Mouse (Mus musculus): ENCODE data around the gene Mas1.

The Mas1 gene

DNA sequence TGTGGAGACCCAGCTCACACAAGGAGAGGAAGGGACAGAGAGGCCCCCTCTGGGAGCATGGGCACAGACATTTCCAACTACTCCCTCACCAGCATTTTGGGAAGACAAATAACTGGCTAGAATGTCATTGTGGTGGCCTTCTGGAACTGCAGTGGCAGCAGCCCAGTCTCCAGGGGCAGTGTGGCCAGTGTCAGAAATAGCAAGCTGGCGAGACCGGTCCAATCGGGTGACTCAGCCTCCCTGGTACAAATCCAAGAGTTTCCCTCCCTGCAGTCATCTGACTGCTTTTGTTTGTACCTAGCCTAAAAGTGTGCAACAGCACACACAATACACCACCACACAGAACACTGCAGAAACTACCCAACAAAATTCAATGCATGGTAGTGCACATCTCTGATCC, 35.7 kb downstream of the Mas1 start:
- peak in 1 of 2 experiments; percentile 19 for DNase-seq (ENCODE audit: low spot score in 2 of 2)

DNA sequence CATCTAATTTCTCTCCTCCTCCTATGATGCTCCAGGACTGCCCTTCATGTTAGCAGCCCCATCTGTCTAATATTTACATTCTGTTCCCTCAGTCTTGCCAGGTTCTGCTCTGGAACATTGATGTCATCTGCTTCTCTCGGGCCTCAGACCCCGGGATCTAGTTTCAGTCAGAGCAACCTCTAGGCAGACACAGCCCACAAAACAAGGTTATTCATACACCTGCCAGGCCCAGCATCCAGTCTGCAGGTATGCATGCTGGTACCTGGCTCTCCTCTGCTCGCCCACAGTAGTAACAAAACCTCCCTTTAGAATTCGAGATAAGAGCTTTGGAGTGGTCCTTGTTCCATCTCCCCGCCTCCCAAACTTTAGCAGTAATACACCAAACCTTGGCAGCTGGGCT, 37.6 kb downstream of the Mas1 start:
- DNase-seq (ENCODE audit: low spot score in 2 of 2), result peak; percentile 12 to 19

DNA sequence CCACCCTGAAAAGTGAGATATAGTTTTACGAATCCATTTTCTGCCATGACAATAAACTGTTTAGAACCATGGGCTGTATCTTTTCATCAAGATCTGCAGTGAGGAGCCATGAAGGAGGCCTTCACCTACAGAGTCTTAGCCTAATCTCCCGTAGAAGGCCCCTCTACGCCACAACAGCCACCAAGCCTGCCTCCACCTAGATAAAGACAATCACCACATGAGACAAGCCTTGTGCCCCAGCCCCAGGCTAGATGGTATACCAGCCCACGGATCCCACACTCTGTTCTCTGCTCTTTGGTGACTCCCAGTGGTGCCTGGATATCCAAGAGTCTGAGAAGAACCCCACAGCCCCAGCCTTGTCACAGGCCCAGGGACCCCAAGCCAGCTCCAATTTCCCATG, 52.1 kb downstream of the Mas1 start:
- DNase-seq (ENCODE audit: low spot score in 2 of 2), result peak in 1 of 2 experiments; percentile 11

- peak in 1 of 2 experiments; percentile 2 for DNase-seq (ENCODE audit: low spot score in 2 of 2)
These were observed 53.4 kb downstream of the Mas1 start for GRCm38 (mm10) chr17:12814502-12814901.

- peak in 1 of 2 experiments; percentile 14 for DNase-seq (ENCODE audit: low spot score in 2 of 2)
These were observed 57.0 kb downstream of the Mas1 start for GRCm38 (mm10) chr17:12810973-12811303.

GRCm38 (mm10) chr17:12810103-12810972, 57.6 kb downstream of the Mas1 start:
- DNase-seq (ENCODE audit: low spot score in 2 of 2), result peak; percentile 36 to 51

DNA sequence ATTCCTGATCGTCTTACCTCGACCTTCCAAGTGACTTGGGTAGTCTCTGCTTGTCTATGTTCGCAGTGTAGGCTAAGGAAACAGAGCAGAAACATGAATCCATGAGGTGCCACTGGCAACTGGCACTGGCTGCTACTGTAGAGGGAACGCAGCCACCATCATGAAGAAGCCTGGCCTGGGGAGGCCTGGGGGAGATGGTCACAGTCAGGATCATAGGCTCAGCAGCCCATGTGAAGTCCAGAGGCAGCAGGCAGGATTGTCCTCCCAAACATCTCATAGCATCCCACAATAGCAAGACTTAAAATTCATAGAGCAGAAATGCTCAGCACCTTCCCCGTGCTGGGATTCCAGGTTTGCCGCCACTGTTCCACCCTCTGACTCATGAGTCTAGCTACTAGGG, 59.1 kb downstream of the Mas1 start:
- DNase-seq (ENCODE audit: low spot score in 2 of 2), result peak in 1 of 2 experiments; percentile 4

- DNase-seq (ENCODE audit: low spot score in 2 of 2), result no peak
These were observed 63.1 kb downstream of the Mas1 start for GRCm38 (mm10) chr17:12804584-12805445.

DNA sequence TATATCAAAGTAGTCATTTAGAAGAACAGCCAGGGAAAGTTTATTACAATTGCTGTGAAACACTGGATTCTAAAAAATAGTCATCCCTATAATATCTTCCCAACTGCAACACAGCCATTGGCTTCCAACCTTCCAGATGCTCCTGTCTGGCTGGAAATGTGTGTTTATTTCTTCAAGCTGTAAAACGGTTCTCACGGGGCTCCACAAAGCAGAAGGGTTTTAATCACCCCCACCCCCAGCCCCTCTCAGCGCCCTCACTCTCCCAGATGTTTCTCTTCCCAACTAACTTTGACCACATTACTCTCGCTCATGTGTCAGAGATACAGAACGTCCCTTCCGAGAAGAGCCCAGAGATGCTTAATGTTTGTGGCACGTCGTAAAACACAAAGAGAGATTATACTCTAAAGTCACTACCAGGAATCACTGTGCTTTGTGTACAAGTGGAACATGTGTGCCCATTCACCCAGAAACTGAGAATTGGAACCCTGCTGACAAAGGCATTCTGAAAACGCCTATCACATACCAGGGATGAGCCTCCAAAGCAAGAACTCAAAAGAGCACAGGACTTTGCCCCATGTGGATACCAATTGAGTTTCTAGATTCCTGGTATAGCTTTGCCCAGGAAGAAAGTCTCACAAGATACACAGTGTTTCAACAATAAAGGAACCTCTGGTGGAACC, 65.9 kb downstream of the Mas1 start:
- DNase-seq (ENCODE audit: low spot score in 2 of 2), result no peak

DNA sequence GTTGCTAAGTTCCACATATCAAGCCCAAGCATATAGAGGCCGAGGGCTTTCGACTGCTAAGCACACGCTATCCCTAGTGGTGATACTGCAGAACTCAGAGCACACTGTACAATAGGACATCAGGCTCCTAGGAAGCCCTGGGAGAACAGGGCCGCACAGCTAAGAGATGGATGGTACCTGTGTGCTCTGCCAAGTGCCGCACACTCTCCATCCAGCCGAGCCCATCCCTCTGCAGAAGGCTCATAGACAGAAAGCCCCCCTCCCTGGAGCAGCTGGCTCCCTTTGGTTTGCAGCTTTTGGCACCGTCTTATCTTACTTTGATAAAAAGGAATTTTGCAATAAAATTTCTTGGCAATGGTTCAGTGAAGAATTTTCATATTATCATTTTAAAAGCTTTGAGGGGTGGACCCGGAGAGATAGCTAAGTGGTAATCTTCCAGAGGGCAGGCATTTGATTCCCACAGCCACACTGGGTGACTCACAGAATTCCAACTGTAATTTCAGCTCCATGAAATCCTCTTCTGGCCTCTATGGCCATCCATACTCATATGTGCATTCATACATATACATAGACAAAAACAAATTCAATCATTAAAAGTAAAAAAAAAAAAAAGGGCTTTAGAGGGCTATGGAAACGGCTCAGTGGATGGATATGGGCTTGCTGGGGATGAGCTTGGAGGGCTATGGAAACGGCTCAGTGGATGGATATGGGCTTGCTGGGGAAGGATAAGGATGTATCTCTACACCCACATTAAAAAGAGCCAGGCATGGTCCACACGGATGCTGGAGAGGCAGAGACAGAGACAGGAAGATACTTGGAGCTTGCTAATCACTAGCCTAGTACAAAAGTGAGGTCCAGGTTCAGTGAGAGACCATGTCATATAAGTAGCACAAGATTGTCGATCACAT, 68.3 kb downstream of the Mas1 start:
- no peak for DNase-seq (ENCODE audit: low spot score in 2 of 2)

DNA sequence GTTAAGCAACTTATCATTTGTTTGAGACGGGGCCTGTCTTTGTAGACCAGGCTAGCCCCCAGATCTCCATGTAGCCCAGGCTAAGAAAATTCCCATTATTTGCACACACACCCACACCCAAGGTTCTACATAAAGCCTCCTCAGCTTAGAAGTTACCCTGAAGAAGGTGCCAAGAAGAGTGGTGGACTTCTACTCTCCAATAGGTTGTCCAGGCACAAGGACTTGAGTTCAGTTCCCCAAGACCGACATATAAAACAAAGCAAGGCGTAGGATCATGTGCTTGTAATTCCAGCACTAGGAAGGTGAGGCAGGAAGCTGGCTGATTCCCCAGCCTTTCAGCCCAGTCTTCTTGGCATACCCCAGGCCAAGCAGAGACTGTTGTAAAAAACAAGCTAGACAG, 69.4 kb downstream of the Mas1 start:
- DNase-seq (ENCODE audit: low spot score in 2 of 2), result no peak

- DNase-seq (ENCODE audit: low spot score in 2 of 2), result no peak
These were observed 70.4 kb downstream of the Mas1 start for GRCm38 (mm10) chr17:12797427-12798029.

- no peak for DNase-seq (ENCODE audit: low spot score in 2 of 2)
These were observed 71.3 kb downstream of the Mas1 start for GRCm38 (mm10) chr17:12796633-12797032.

DNA sequence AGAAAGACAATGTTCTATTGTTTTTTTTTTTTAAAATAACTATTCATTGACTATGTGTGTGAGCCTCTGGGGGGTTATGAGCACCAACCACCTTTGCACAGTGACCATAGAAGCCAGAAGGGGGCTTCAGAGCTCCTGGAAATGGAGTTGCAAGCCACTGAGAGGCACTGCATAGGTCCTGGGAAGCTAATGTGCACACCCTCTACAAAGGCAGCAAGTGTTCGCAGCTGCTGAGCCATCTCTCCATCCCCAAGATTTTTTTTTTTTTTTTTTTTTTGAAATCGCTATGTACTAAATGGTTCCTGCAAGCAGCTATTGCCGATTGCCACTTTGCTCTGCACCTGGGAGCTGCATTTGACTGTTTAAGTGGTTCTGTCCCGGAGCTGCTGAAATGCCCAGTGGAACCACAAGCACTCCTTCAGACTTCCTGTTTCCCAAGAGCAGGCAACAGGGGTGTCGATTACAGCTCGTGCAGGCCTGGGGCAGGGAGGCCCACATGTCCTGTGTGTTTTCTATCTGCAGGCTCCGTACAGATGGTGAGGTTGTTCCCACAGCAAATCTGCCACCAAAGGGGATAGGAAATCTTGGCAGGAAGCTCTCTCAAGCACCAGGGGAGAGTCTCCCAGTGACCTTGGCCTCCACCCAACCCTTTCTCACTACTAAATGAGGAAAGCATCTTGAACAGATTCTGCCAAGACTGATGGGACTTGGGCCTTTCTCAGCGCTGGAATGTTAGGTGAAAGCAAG, 74.1 kb downstream of the Mas1 start:
- DNase-seq (ENCODE audit: low spot score in 2 of 2), result peak; percentile 35 to 36

- DNase-seq (ENCODE audit: low spot score in 2 of 2), result no peak
These were observed 75.3 kb downstream of the Mas1 start for GRCm38 (mm10) chr17:12792422-12793206.

- no peak for DNase-seq (ENCODE audit: low spot score in 2 of 2)
These were observed 76.5 kb downstream of the Mas1 start for GRCm38 (mm10) chr17:12791420-12791819.

DNA sequence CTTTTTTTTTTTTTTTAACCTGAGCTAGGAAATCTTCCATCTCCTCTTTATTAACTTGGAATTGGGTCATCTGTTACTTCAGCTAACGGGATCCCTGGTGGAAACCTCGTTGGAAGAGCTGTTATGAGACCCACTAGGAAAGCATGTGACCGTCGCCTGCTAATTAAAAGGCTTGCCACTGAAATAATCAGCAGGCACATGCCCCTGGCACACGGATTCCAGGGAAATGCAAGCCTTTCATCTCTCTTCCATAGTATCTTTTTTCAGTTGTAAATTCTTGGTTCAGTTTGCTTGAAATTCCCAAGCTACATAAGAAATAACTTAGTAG, 76.9 kb downstream of the Mas1 start:
- DNase-seq (ENCODE audit: low spot score in 2 of 2), result no peak

Data from right cerebral cortex, postnatal 10 days (tissue).